Comparison of ENCODE assay signal across 9 mouse cellular contexts in the genomic region with DNA sequence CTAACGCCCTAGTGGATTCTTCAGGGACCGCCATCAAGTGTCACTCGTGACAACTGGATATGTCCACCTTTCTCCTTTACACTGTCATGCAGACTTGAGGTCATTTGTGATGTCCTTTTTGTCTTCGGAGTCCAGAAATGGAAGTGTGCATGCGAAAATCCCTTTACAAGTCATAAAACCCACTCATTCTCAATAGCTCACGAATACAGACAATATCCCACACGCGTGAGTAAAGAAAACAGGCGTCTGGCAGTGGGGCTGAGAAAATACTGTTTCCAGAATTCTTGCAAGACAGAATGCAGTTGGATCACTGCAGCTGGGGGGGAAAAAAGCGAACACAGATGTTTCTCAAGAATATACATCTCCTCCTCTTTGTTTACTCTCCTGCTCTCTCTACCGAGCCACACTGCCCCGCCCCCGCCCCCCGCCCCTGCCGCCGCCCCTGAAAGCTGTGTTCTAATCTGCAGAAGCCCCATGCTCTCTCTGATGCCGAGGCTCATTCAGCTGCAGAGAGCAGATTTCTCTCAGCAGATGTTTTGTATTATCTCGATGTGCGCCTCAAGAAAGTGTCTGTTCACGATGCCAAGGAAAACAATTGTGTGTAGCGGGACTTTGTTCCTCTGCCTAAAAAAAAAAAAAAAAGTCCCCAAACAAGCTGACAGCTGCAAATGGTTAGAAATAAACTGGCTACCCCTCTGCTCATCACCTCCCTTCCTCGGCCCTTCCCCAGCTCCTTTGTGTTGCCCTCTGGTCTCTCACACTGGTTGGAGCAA.
DNase-seq lines count a peak whose midpoint lies in the region; ATAC-seq lines count a peak whose summit lies in the region.
"Had no signal": no experiment of that assay in that cellular context is flagged by ENCODE, and none has a peak within 500 bp of the region (broad histone marks: within the 10 kb centered on the region; RNA-seq: fewer than 3 reads in every experiment).

No protein-coding gene starts in this region.

- H3K4me2 ChIP-seq in forebrain, embryonic 11.5 days (ENCODE audit: low read depth, low read length, severe bottlenecking) = peak overlapping the region; percentile 28; the same call in 1 of the 2 replicates
- 0 out of 2 replicates have a peak overlapping the region, but pooled peaks have one; percentile 10 for H3K4me2 ChIP-seq in kidney, embryonic 14.5 days (replicated peaks; ENCODE audit: low read depth, low read length)
- H3K4me2 ChIP-seq in neural tube, embryonic 13.5 days = peak overlapping the region; percentile 29

- 33% methylated on average over 22 of the region's 22 CpGs for WGBS in forebrain, embryonic 11.5 days
- WGBS in kidney, embryonic 14.5 days = 38% methylated on average over 22 of the region's 22 CpGs
- WGBS in neural tube, embryonic 13.5 days = 37% methylated on average over 22 of the region's 22 CpGs

- peak overlapping the region; percentile 69 for H3K27ac ChIP-seq in forebrain, embryonic 11.5 days (ENCODE audit: low read depth, low read length)
- H3K27ac ChIP-seq in kidney, embryonic 14.5 days (ENCODE audit: low read depth, low read length) = no peak overlapping the region
- peak overlapping the region; percentile 70 for H3K27ac ChIP-seq in neural tube, embryonic 13.5 days (replicated peaks)
- H3K27ac ChIP-seq: macrophage had no signal

- H3K36me3 ChIP-seq in forebrain, embryonic 11.5 days (ENCODE audit: control insufficient read depth, insufficient read depth, low read length) = no peaks in the 10 kb centered on the region
- no peaks in the 10 kb centered on the region for H3K36me3 ChIP-seq in kidney, embryonic 14.5 days (ENCODE audit: control insufficient read depth, insufficient read depth, low read length)
- no peaks in the 10 kb centered on the region for H3K36me3 ChIP-seq in neural tube, embryonic 13.5 days

- peaks cover 9% of the 10 kb centered on the region; the same call in 1 of the 2 replicates for H3K4me1 ChIP-seq in forebrain, embryonic 11.5 days (replicated peaks; ENCODE audit: control insufficient read depth, insufficient read depth, low read length)
- peaks cover 16% of the 10 kb centered on the region; the same call in 1 of the 2 replicates for H3K4me1 ChIP-seq in kidney, embryonic 14.5 days (ENCODE audit: control insufficient read depth, insufficient read depth, low read length)
- H3K4me1 ChIP-seq in neural tube, embryonic 13.5 days (replicated peaks) = peaks cover 38% of the 10 kb centered on the region

- no peak overlapping the region for H3K4me3 ChIP-seq in forebrain, embryonic 11.5 days (ENCODE audit: low read depth, low read length)
- no peak overlapping the region for H3K4me3 ChIP-seq in kidney, embryonic 14.5 days (ENCODE audit: low read length)
- no peak overlapping the region for H3K4me3 ChIP-seq in neural tube, embryonic 13.5 days

- H3K27me3 ChIP-seq in forebrain, embryonic 11.5 days (ENCODE audit: control insufficient read depth, insufficient read depth, low read length) = no peaks in the 10 kb centered on the region
- no peaks in the 10 kb centered on the region for H3K27me3 ChIP-seq in kidney, embryonic 14.5 days (ENCODE audit: control insufficient read depth, insufficient read depth, low read length)
- no peaks in the 10 kb centered on the region for H3K27me3 ChIP-seq in neural tube, embryonic 13.5 days

- peak; percentile 54 for DNase-seq in kidney, adult 9 months
- no peak for DNase-seq in kidney, adult 18-20 months
- peak; percentile 75 for DNase-seq in forebrain, embryonic 11.5 days (ENCODE audit: low spot score)
- no peak for DNase-seq in gastrocnemius, postnatal 14 days
- DNase-seq in ovary, postnatal 10 days (ENCODE audit: low spot score) = no peak

- ATAC-seq in forebrain, embryonic 11.5 days (replicated peaks; ENCODE audit: low FRiP score) = peak; percentile 71
- ATAC-seq in kidney, embryonic 14.5 days (ENCODE audit: low FRiP score, low TSS enrichment) = peak; percentile 80
- ATAC-seq in neural tube, embryonic 13.5 days (ENCODE audit: low read depth) = peak; percentile 79
- no peak for ATAC-seq in inflammation-experienced regulatory T-cells, adult 6 months

- H3K9ac ChIP-seq in forebrain, embryonic 11.5 days (ENCODE audit: low read length) = peak overlapping the region; percentile 43
- no peak overlapping the region for H3K9ac ChIP-seq in kidney, embryonic 14.5 days (ENCODE audit: low read depth, low read length)
- H3K9ac ChIP-seq in neural tube, embryonic 13.5 days = peak overlapping the region; percentile 47

- intact Hi-C loops in gastrocnemius, postnatal 14 days (cut with DNase I; ENCODE audit: low total_unique reads) = no loop called here

- no peaks in the 10 kb centered on the region for H3K9me3 ChIP-seq in forebrain, embryonic 11.5 days (ENCODE audit: control insufficient read depth, low read length)
- no peaks in the 10 kb centered on the region for H3K9me3 ChIP-seq in kidney, embryonic 14.5 days (ENCODE audit: control insufficient read depth, low read length)
- H3K9me3 ChIP-seq in neural tube, embryonic 13.5 days = no peaks in the 10 kb centered on the region

Comparison
In these comparisons a context has a peak if more than half of its experiments do, and no peak if none do; other contexts are left out.
1. DNase-seq: peak in kidney, adult 9 months (single experiment) and forebrain, embryonic 11.5 days (single experiment); none in kidney, adult 18-20 months (single experiment), gastrocnemius, postnatal 14 days (single experiment) and ovary, postnatal 10 days (single experiment).
2. Peak in every context shown above with its lines, with median percentiles within 50 percentile points of each other: H3K4me2 ChIP-seq.